ENCODE assay signal across 9 mouse cellular contexts in the genomic region with DNA sequence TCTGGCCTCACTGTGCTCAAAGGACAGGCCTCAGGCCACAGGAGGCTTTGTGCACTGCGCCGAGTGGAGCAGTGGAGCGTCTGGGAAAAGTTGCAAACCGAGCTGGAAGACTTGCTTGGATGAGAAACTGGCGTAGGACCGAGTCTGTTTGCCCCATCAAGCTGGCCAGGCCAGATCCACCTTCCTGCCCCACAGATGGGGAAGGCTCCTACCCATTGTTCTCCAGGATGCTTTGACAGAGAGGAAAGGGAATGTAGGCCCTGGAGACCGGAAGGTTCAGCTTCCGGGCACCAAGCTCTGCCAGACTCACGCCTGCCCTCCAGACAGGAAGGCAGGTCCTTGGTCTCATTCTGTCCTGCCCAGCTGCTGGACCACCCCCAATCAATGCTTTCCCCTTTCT. TPM values are rescaled to one million over a fixed set of nuclear protein-coding genes. Genes with fewer than 3 reads are reported as not detected.
DNase-seq lines count a peak whose midpoint lies in the region; ATAC-seq and TF ChIP-seq lines count a peak whose summit lies in the region.
"Had no signal": no experiment of that assay in that cellular context is flagged by ENCODE, and none has a peak within 500 bp of the region (broad histone marks: within the 10 kb centered on the region; RNA-seq: fewer than 3 reads in every experiment).

No protein-coding gene starts in this region.

- H3K4me1 ChIP-seq in hindbrain, embryonic 11.5 days (replicated peaks; ENCODE audit: control insufficient read depth, insufficient read depth, low read length), result no peaks in the 10 kb centered on the region
- H3K4me1 ChIP-seq in hindbrain, postnatal 0 days (ENCODE audit: insufficient read depth, low read length), result no peaks in the 10 kb centered on the region; the same call in 1 of the 2 replicates
- H3K4me1 ChIP-seq in hindbrain, embryonic 16.5 days (ENCODE audit: control insufficient read depth, insufficient read depth, low read depth, low read length), result peaks cover 3% of the 10 kb centered on the region; the same call in 1 of the 2 replicates
- H3K4me1 ChIP-seq in limb, embryonic 15.5 days, result peaks cover 7% of the 10 kb centered on the region; the same call in 1 of the 2 replicates
- no peaks in the 10 kb centered on the region for H3K4me1 ChIP-seq in stomach, embryonic 14.5 days (ENCODE audit: control insufficient read depth, insufficient read depth, low read length)

- no peak overlapping the region for H3K4me3 ChIP-seq in hindbrain, embryonic 11.5 days (ENCODE audit: low read depth, low read length)
- H3K4me3 ChIP-seq in hindbrain, postnatal 0 days (ENCODE audit: low read length), result no peak overlapping the region
- H3K4me3 ChIP-seq in hindbrain, embryonic 16.5 days (ENCODE audit: low read length), result no peak overlapping the region
- H3K4me3 ChIP-seq in limb, embryonic 15.5 days, result no peak overlapping the region
- no peak overlapping the region for H3K4me3 ChIP-seq in stomach, embryonic 14.5 days (ENCODE audit: low read depth, low read length)

- 0 out of 2 replicates have a peak overlapping the region, but pooled peaks have one; percentile 17 for H3K27ac ChIP-seq in hindbrain, embryonic 11.5 days (ENCODE audit: low read depth, low read length)
- H3K27ac ChIP-seq in hindbrain, postnatal 0 days, result no peak overlapping the region
- peak overlapping the region; percentile 48; the same call in 1 of the 2 replicates for H3K27ac ChIP-seq in hindbrain, embryonic 16.5 days (ENCODE audit: low read depth, low read length)
- H3K27ac ChIP-seq in limb, embryonic 15.5 days, result peak overlapping the region; percentile 50; the same call in 1 of the 2 replicates
- H3K27ac ChIP-seq in stomach, embryonic 14.5 days (ENCODE audit: low read length), result peak overlapping the region; percentile 48; the same call in 1 of the 2 replicates

- no peaks in the 10 kb centered on the region for H3K36me3 ChIP-seq in hindbrain, embryonic 11.5 days (ENCODE audit: control insufficient read depth, insufficient read depth, low read length)
- no peaks in the 10 kb centered on the region for H3K36me3 ChIP-seq in hindbrain, postnatal 0 days (ENCODE audit: insufficient read depth, low read length)
- no peaks in the 10 kb centered on the region for H3K36me3 ChIP-seq in hindbrain, embryonic 16.5 days (ENCODE audit: control insufficient read depth, insufficient read depth, low read length)
- no peaks in the 10 kb centered on the region for H3K36me3 ChIP-seq in limb, embryonic 15.5 days
- H3K36me3 ChIP-seq in stomach, embryonic 14.5 days (ENCODE audit: control insufficient read depth, insufficient read depth, low read length), result no peaks in the 10 kb centered on the region

- no peak for TF ChIP-seq CTCF in hindbrain, postnatal 0 days (IDR thresholded peaks at IDR 0.05; ENCODE audit: low read depth)

- H3K9ac ChIP-seq in hindbrain, embryonic 11.5 days (ENCODE audit: low read depth, low read length), result no peak overlapping the region
- H3K9ac ChIP-seq in hindbrain, postnatal 0 days (replicated peaks; ENCODE audit: low read length), result no peak overlapping the region
- H3K9ac ChIP-seq in hindbrain, embryonic 16.5 days (ENCODE audit: low read depth, low read length), result no peak overlapping the region
- no peak overlapping the region for H3K9ac ChIP-seq in limb, embryonic 15.5 days
- no peak overlapping the region for H3K9ac ChIP-seq in stomach, embryonic 14.5 days (replicated peaks; ENCODE audit: low read depth, low read length)

- no peak for DNase-seq in hindbrain, embryonic 11.5 days (ENCODE audit: low spot score)
- no peak for DNase-seq in hindbrain, postnatal 0 days (ENCODE audit: low spot score)
- DNase-seq in left cerebral cortex, adult 8-10 months (ENCODE audit: low spot score in 2 of 2), result no peak
- no peak for DNase-seq in layer of hippocampus, adult 8-10 months (ENCODE audit: low spot score in 2 of 2)
- no peak for DNase-seq in right cerebral cortex, postnatal 4 days

- H3K4me2 ChIP-seq in hindbrain, embryonic 11.5 days (replicated peaks; ENCODE audit: low read depth, low read length), result no peak overlapping the region
- no peak overlapping the region for H3K4me2 ChIP-seq in hindbrain, postnatal 0 days (ENCODE audit: low read depth, low read length)
- no peak overlapping the region for H3K4me2 ChIP-seq in hindbrain, embryonic 16.5 days (ENCODE audit: low read length)
- no peak overlapping the region for H3K4me2 ChIP-seq in limb, embryonic 15.5 days
- H3K4me2 ChIP-seq in stomach, embryonic 14.5 days (replicated peaks; ENCODE audit: low read depth, low read length), result no peak overlapping the region

- WGBS in hindbrain, embryonic 11.5 days, result 64% methylated on average over 9 of the region's 9 CpGs
- WGBS in hindbrain, postnatal 0 days, result 59% methylated on average over 9 of the region's 9 CpGs
- 71% methylated on average over 9 of the region's 9 CpGs for WGBS in hindbrain, embryonic 16.5 days
- 65% methylated on average over 9 of the region's 9 CpGs for WGBS in limb, embryonic 15.5 days
- 66% methylated on average over 9 of the region's 9 CpGs for WGBS in stomach, embryonic 14.5 days

- H3K27me3 ChIP-seq in hindbrain, embryonic 11.5 days (ENCODE audit: control insufficient read depth, insufficient read depth, low read length), result no peaks in the 10 kb centered on the region
- H3K27me3 ChIP-seq in hindbrain, postnatal 0 days (ENCODE audit: insufficient read depth, low read length), result no peaks in the 10 kb centered on the region
- no peaks in the 10 kb centered on the region for H3K27me3 ChIP-seq in hindbrain, embryonic 16.5 days (replicated peaks; ENCODE audit: control insufficient read depth, insufficient read depth, low read length)
- H3K27me3 ChIP-seq in limb, embryonic 15.5 days, result no peaks in the 10 kb centered on the region
- H3K27me3 ChIP-seq in stomach, embryonic 14.5 days (ENCODE audit: control insufficient read depth, insufficient read depth, low read length), result no peaks in the 10 kb centered on the region

- ATAC-seq in hindbrain, embryonic 11.5 days (ENCODE audit: low FRiP score), result no peak
- ATAC-seq in hindbrain, postnatal 0 days, result no peak
- ATAC-seq in hindbrain, embryonic 16.5 days, result no peak
- ATAC-seq in limb, embryonic 15.5 days (ENCODE audit: insufficient number of reproducible peaks, low FRiP score, low TSS enrichment, low read depth), result peak; percentile 49; the same call in 1 of the 2 replicates
- peak; percentile 25; the same call in 1 of the 2 replicates for ATAC-seq in stomach, embryonic 14.5 days (ENCODE audit: insufficient number of reproducible peaks, insufficient read depth, low FRiP score, low read depth)

- no peaks in the 10 kb centered on the region for H3K9me3 ChIP-seq in hindbrain, embryonic 11.5 days (ENCODE audit: control insufficient read depth, low read length)
- no peaks in the 10 kb centered on the region for H3K9me3 ChIP-seq in hindbrain, postnatal 0 days (ENCODE audit: low read length)
- no peaks in the 10 kb centered on the region for H3K9me3 ChIP-seq in hindbrain, embryonic 16.5 days (ENCODE audit: control insufficient read depth, low read length)
- no peaks in the 10 kb centered on the region for H3K9me3 ChIP-seq in limb, embryonic 15.5 days
- no peaks in the 10 kb centered on the region for H3K9me3 ChIP-seq in stomach, embryonic 14.5 days (ENCODE audit: control insufficient read depth, low read depth, low read length)

RNA-seq across cellular contexts. Expression of a gene that starts 5.8 kb away (rescaled TPM):
- 15.5 and 15.9 TPM in 2 replicates for polyA plus RNA-seq in hindbrain, embryonic 11.5 days (2014; fragmentation: Nextera tagmentation; extraction: Ambion mirVana)
- total RNA-seq in hindbrain, postnatal 0 days (2014; rRNA removed), result 18.3 and 19.7 TPM in 2 replicates
- 8.4 and 8.9 TPM in 2 replicates for polyA plus RNA-seq in hindbrain, postnatal 0 days (2015; fragmentation: Nextera tagmentation; extraction: Ambion mirVana)
- 11.2 and 15.0 TPM in 2 replicates for polyA plus RNA-seq in hindbrain, embryonic 16.5 days (2015; fragmentation: Nextera tagmentation; extraction: Ambion mirVana)
- 31.6 and 36.5 TPM in 2 replicates for polyA plus RNA-seq in limb, embryonic 15.5 days (2015; fragmentation: Nextera tagmentation; extraction: Ambion mirVana)
- 30.2 and 33.1 TPM in 2 replicates for polyA plus RNA-seq in stomach, embryonic 14.5 days (2014; fragmentation: Nextera tagmentation; extraction: Ambion mirVana)
- total RNA-seq in left cerebral cortex, adult 8-10 months (2022), result 10 to 100 TPM in 3 of 4 experiments, 1 to 10 TPM in 1; 8.4 to 13.3 (median 11.6) TPM
- 10 to 100 TPM in 1 of 4 experiments, 1 to 10 TPM in 3; 9.3 to 10.4 (median 9.7) TPM for total RNA-seq in layer of hippocampus, adult 8-10 months (2022)
- total RNA-seq: megakaryocyte progenitor cell, adult 5-6 weeks had no signal

Comparison
In these comparisons a context has a peak if more than half of its experiments do, and no peak if none do; other contexts are left out.
1. ATAC-seq: peak in limb, embryonic 15.5 days (single experiment) and stomach, embryonic 14.5 days (single experiment); none in hindbrain, embryonic 11.5 days (single experiment), hindbrain, postnatal 0 days (single experiment) and hindbrain, embryonic 16.5 days (single experiment).